Mouse (Mus musculus) activated CD4-positive, CD25-positive, alpha-beta regulatory T cell, adult 4 months (primary cell): ENCODE data around the gene Nsd2. TPM values are rescaled to one million over a fixed set of nuclear protein-coding genes. Genes with fewer than 3 reads are reported as not detected.
"Not testable (repeated sequence)": the region's sequence is repeated elsewhere in the genome, so short reads cannot be mapped to it uniquely, and the experiment has no call there.

Experiments used
- ATAC-seq: one replicate; pipeline ENCODE4 v1.8.0; 2017
- polyA plus RNA-seq, 2 experiments: library from polyadenylated mRNA; unstranded; fragments of 100-300 nt; shearing (Covaris generic); gene quantifications; one replicate each; pipeline ENCODE4 v1.2.1; 2017

Gene Nsd2
- polyA plus RNA-seq, 2 experiments from 2014 or later = 17.2 to 17.8 TPM

DNA sequence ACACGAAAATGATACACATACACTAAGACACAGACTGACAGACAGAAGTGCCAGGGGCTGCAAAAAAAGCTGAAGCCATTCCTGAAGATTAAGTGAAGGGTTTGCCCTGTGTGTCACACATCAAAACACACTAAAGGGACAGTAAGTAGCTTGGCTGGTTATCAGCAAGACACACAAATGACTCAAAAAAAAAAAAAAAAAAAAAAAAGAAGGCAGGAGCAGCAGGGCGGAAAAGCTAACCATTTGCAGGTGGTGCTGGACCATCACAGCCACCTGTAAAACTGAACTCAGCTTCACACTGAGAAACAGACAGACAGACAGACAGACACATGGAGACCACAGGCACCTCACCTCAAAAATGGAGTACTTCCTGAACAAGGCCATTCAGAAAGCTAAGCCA is 113.6 kb downstream of the Nsd2 start:
- ATAC-seq = no peak

DNA sequence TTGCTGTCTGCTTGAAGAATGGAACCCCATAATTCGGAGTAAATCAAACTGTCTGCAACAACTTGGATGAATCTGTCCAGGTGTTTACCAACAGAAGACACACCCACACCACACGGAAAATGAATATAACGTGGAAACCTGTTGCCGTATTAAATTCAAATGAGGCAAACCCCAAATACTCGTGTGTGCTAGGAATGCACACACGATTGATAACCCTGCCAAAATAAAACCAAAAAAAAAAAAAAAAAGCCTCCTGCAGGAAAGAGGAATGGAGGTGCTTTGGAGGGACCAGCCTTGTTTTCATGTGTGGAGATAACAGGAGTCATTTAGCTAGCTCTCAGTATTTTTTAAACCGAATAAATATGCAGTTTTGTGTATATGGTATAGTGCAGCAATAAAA is 114.4 kb downstream of the Nsd2 start:
- no peak for ATAC-seq

DNA sequence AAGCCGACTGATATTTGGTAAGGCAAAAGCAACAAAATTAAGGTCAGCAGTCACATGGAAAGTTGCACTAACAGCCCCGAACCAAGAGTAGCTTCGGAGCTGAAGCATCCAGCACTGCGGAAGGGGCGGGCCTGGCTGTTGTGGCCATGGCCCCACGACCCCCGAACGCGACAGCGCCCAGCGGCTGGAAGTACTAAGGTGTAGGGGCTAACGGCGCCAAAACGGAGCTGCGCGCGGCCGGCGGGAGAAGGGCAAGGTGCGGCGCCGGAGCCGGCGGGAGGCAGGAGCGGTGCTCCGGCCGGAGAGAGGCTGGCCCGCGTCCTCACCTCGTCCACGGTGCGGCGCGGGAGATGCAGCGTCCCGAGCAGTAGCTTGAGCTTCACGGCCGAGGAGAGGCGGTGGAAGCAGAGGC is 115.2 kb downstream of the Nsd2 start:
- ATAC-seq = peak; percentile 9

DNA sequence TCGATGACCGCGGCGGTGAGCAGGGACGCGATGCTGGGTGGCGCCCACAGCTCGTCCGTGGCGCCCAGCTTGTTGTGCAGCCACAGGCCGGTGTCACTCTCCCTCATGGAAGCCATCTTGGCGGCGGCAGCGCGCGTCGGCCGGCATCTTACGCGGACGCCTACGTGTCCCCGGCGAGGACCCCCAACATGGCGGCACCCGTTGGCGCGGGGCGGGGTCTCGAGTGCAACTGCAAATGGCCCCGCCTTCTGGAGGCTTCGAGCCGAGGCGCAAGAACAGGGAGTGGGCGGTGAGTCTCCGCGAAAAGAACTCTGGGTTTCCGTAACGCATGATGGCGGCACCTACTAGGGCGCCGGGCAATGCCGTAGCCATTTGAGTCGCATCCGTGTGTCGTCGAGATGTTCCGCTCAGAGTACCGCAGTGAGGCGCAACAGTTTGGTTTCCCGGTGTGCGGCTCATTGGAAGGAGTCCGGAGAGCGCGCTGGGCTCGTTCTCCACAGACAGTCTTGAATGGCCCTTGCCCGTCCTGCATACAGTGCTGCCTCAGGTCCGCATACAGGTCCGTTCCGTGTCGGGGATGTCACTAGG is 115.7 kb downstream of the Nsd2 start, which contains the start of gene Nelfa:
Nelfa (minus strand) TSS at position 294 of the 588 bp plus-strand sequence.
- ATAC-seq = peak; percentile 92

DNA sequence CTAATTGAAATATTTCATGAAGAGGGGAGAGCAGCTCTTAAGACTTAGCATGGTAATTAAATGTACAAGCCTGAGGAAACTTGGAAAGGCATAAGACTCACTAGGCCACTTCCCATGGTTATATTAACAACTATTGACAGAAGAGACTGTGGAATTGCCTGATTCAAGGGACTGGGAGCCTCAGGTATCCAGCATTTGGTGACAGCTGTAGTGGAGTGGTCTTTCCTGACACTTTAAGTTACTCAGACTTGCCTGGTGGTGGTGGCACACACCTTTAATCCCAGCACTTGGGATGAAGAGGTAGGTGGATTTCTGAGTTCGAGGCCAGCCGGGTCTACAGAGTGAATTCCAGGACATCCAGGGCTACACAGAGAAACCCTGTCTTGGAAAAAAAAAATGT is 116.7 kb downstream of the Nsd2 start:
- ATAC-seq = no peak

DNA sequence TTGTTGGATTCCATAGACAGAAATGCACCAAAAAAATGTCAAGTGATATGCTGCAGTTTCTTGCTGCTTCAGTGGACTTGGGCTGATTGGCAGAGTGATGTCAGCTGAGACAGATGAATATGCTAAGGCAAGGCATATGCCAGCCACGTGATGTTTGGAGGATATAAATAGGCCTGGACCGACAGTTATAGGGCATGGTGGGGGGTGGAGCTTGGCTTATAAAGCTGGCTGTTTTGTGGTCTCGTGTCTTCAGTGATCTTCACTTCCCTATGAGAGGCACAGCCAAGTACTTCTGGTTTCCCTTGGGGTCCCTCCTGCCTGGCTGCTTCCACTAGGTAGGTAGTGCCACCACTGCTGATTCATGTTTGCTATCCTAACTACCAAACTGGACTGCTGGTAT is 117.9 kb downstream of the Nsd2 start:
- no peak for ATAC-seq

DNA sequence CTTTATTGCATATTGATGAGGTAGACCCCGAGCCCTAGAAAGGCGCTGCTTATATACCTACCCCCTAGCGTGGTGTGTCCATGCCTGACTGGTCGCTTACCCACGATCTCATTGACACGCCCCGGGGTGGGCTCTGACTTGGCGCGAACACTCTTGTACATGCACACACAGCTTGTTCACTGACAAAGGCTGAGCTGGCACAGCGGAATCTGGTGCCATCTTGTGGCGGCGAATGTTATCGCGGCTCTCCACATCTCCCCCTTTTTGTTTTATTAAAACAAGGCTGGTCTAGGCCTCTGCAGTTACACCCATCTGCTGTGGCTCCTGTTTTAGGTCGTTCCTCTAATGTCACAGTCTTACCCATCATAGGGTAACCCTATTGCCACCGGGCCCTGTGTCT is 126.5 kb downstream of the Nsd2 start:
- ATAC-seq = not testable (repeated sequence)

Other genes starting within 250 kb of the Nsd2 start
- gene Fam53a, start 191.1 kb upstream of the Nsd2 start, polyA plus RNA-seq = 10 to 100 TPM; 23.2 to 28.0 TPM
- gene Gm9903, start 190.8 kb upstream of the Nsd2 start, polyA plus RNA-seq = under 1 TPM; 0.62 to 0.64 TPM
- 100 to 1,000 TPM; 182 to 187 TPM for gene Slbp, start 168.2 kb upstream of the Nsd2 start, polyA plus RNA-seq
- 10 to 100 TPM; 51.6 to 56.2 TPM for gene Tacc3, start 162.6 kb upstream of the Nsd2 start, polyA plus RNA-seq
- 10 to 100 TPM; 26.9 to 27.1 TPM for gene Tmem129, start 162.3 kb upstream of the Nsd2 start, polyA plus RNA-seq
- gene Fgfr3, start 99.1 kb upstream of the Nsd2 start, polyA plus RNA-seq = under 1 TPM in 1 of 2 experiments, not detected in 1; 0.11 TPM
- 10 to 100 TPM; 18.0 to 22.2 TPM for gene Letm1, start 37.9 kb upstream of the Nsd2 start, polyA plus RNA-seq
- 10 to 100 TPM; 34.5 to 42.9 TPM for gene Nelfa, start 115.7 kb downstream of the Nsd2 start, polyA plus RNA-seq
- gene Gm1673, start 162.7 kb downstream of the Nsd2 start, polyA plus RNA-seq = not detected
- gene Nat8l, start 175.3 kb downstream of the Nsd2 start, polyA plus RNA-seq = not detected